Mouse (Mus musculus): ENCODE measurements around the gene Hfm1. TPM values are rescaled to one million over a fixed set of nuclear protein-coding genes. Genes with fewer than 3 reads are reported as not detected.

The Hfm1 gene
- polyA plus RNA-seq, 1 experiment from 2014 or later = 0.08 TPM

DNA sequence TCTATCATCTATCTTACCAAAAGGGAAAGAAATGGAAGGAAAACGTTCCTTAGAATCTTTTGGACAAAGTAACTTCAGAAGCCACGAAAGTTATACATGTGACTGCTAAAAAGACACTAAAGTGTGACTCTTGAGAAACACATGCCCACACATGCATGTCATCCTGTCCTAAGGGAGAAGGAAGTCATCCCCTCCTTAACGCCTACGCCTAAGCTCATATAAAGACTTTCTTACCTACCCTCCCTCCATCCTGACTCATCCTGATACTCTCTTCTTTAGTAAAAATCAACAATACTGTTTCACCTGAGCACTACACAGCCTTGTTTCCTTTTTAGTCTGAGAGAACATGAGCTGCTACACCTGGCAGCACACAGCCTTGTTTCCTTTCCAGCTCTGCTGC lies 40.6 kb downstream of the Hfm1 start:
- no peak overlapping the region for H3K27ac ChIP-seq (ENCODE audit: low read length)
- no peak overlapping the region for H3K9ac ChIP-seq (replicated peaks; ENCODE audit: low read depth)
- WGBS = 84% methylated on average over 4 of the region's 4 CpGs
- ATAC-seq (no peak), DNase-seq (ENCODE audit: low spot score) (no peak)
- H3K4me3 ChIP-seq (ENCODE audit: low read depth, low read length) = no peak overlapping the region
- H3K9me3 ChIP-seq (ENCODE audit: low read length) = no peaks in the 10 kb centered on the region
- no peaks in the 10 kb centered on the region for H3K4me1 ChIP-seq (ENCODE audit: insufficient read depth, low read depth, low read length)
- no peaks in the 10 kb centered on the region for H3K36me3 ChIP-seq (ENCODE audit: insufficient read depth, low read length)
- H3K4me2 ChIP-seq (replicated peaks; ENCODE audit: low read depth, low read length) = no peak overlapping the region
- TF ChIP-seq EP300 (IDR thresholded peaks at IDR 0.05) = no peak
- TF ChIP-seq CTCF (IDR thresholded peaks at IDR 0.05) = no peak
- no peaks in the 10 kb centered on the region for H3K27me3 ChIP-seq (replicated peaks; ENCODE audit: insufficient read depth, low read length)

DNA sequence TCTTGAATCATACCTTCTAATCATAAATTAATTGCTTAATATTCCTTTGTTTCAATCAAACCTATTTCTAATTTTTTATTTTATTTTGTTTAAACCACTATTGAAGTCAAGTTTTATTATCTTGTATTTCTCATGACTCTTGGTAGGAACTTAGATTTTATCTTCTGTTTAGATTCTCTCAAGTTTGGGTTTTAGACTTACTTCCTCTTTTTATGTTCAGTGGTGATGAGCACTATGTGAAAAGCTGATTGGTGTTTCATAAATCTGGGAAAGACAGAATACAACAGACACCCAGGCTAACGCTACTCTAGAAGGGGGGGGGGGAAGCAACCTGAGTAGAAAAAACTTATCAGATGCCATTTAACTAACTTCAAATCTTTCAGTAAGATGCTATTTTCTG lies 49.7 kb downstream of the Hfm1 start:
- WGBS = 62% methylated on average over 1 of the region's 1 CpGs
- Histone ChIP-seq H3K27me3 (replicated peaks; ENCODE audit: insufficient read depth, low read length) (no peaks in the 10 kb centered on the region), H3K4me2 (replicated peaks; ENCODE audit: low read depth, low read length) (no peak overlapping the region), H3K9ac (replicated peaks; ENCODE audit: low read depth) (no peak overlapping the region), H3K36me3 (ENCODE audit: insufficient read depth, low read length) (no peaks in the 10 kb centered on the region), H3K9me3 (ENCODE audit: low read length) (no peaks in the 10 kb centered on the region), H3K27ac (ENCODE audit: low read length) (no peak overlapping the region), H3K4me3 (ENCODE audit: low read depth, low read length) (no peak overlapping the region), H3K4me1 (ENCODE audit: insufficient read depth, low read depth, low read length) (no peaks in the 10 kb centered on the region)
- DNase-seq (ENCODE audit: low spot score) (no peak), ATAC-seq (no peak)
- TF ChIP-seq CTCF (IDR thresholded peaks at IDR 0.05) = no peak
- no peak for TF ChIP-seq EP300 (IDR thresholded peaks at IDR 0.05)

DNA sequence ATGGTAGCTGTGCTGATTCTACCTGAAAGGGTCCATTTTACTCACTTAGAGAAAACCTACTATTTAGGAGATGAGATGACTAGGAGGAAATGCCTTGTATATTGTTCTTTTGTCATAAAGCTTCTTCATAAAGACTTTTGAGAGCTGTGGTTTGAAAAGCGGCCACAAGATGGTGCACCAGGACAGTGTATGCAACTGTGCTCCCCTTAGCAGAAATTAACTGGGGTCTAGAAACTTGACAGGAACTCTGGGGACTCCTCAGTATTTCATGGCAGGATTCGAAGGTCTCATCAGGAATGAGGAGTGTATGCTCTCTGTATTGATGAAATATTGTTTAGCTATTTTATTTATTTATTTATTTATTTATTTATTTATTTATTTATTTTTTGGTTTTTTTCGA lies 65.7 kb downstream of the Hfm1 start:
- peak; percentile 33; the same call in 1 of the 2 replicates for ATAC-seq
- Histone ChIP-seq H3K9ac (replicated peaks; ENCODE audit: low read depth) (no peak overlapping the region), H3K27ac (ENCODE audit: low read length) (no peak overlapping the region), H3K4me2 (replicated peaks; ENCODE audit: low read depth, low read length) (no peak overlapping the region), H3K4me1 (ENCODE audit: insufficient read depth, low read depth, low read length) (no peaks in the 10 kb centered on the region), H3K4me3 (ENCODE audit: low read depth, low read length) (no peak overlapping the region), H3K9me3 (ENCODE audit: low read length) (no peaks in the 10 kb centered on the region), H3K27me3 (replicated peaks; ENCODE audit: insufficient read depth, low read length) (no peaks in the 10 kb centered on the region), H3K36me3 (ENCODE audit: insufficient read depth, low read length) (no peaks in the 10 kb centered on the region)
- 33% methylated on average over 3 of the region's 3 CpGs for WGBS
- peak; percentile 79 for DNase-seq (ENCODE audit: low spot score)
- TF ChIP-seq EP300 (IDR thresholded peaks at IDR 0.05) = no peak
- TF ChIP-seq CTCF (IDR thresholded peaks at IDR 0.05) = peak; percentile 85

DNA sequence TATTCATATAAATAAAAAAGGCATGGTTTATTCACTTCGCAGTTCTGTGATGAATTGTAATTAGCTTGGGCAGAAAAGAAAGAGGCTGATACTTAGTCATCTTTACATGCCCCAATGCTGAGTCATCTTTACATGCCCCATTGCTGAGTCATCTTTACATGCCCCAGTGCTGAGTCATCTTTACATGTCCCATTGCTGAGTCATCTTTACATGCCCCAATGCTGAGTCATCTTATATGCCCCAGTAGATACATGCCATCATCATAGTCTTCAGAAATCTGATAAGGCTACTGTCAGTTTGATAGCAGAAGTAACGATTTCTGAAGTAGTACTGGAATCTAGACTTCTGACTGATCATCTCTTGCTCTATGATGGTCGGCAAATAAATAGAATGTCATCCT lies 72.8 kb downstream of the Hfm1 start:
- TF ChIP-seq EP300 (IDR thresholded peaks at IDR 0.05) = no peak
- TF ChIP-seq CTCF (IDR thresholded peaks at IDR 0.05) = no peak
- no peak overlapping the region for H3K27ac ChIP-seq (ENCODE audit: low read length)
- H3K9me3 ChIP-seq (ENCODE audit: low read length) = no peaks in the 10 kb centered on the region
- H3K36me3 ChIP-seq (ENCODE audit: insufficient read depth, low read length) = no peaks in the 10 kb centered on the region
- no peak overlapping the region for H3K4me3 ChIP-seq (ENCODE audit: low read depth, low read length)
- ATAC-seq = no peak
- no peaks in the 10 kb centered on the region for H3K27me3 ChIP-seq (replicated peaks; ENCODE audit: insufficient read depth, low read length)
- H3K4me1 ChIP-seq (ENCODE audit: insufficient read depth, low read depth, low read length) = no peaks in the 10 kb centered on the region
- 87% methylated on average over 3 of the region's 3 CpGs for WGBS
- no peak overlapping the region for H3K9ac ChIP-seq (replicated peaks; ENCODE audit: low read depth)
- no peak for DNase-seq (ENCODE audit: low spot score)
- H3K4me2 ChIP-seq (replicated peaks; ENCODE audit: low read depth, low read length) = no peak overlapping the region

DNA sequence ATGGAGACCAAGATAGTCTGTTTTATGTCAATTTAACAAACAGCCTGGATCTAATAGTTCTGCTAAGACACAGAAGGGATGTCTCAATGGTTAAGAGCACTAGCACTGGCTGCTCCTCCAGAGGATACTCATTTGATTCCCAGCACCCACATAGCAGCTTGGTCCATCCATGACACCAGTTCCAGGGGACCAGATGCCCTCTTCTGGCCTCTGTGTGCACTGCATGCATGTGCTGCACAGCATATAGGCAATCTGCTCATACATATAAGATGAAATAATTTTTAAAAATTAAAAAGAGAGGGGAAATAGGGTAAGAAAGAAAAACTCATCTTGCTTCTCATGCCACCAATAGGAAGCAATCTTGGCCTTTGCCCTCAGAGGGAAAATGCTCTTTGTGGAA lies 79.1 kb downstream of the Hfm1 start:
- Histone ChIP-seq H3K27ac (ENCODE audit: low read length) (no peak overlapping the region), H3K9ac (replicated peaks; ENCODE audit: low read depth) (no peak overlapping the region), H3K4me3 (ENCODE audit: low read depth, low read length) (no peak overlapping the region), H3K4me1 (ENCODE audit: insufficient read depth, low read depth, low read length) (no peaks in the 10 kb centered on the region), H3K4me2 (replicated peaks; ENCODE audit: low read depth, low read length) (no peak overlapping the region), H3K9me3 (ENCODE audit: low read length) (no peaks in the 10 kb centered on the region), H3K27me3 (replicated peaks; ENCODE audit: insufficient read depth, low read length) (no peaks in the 10 kb centered on the region), H3K36me3 (ENCODE audit: insufficient read depth, low read length) (no peaks in the 10 kb centered on the region)
- TF ChIP-seq EP300 (IDR thresholded peaks at IDR 0.05) (no peak), CTCF (IDR thresholded peaks at IDR 0.05) (peak; percentile 46)
- DNase-seq (ENCODE audit: low spot score) (no peak), ATAC-seq (no peak)

DNA sequence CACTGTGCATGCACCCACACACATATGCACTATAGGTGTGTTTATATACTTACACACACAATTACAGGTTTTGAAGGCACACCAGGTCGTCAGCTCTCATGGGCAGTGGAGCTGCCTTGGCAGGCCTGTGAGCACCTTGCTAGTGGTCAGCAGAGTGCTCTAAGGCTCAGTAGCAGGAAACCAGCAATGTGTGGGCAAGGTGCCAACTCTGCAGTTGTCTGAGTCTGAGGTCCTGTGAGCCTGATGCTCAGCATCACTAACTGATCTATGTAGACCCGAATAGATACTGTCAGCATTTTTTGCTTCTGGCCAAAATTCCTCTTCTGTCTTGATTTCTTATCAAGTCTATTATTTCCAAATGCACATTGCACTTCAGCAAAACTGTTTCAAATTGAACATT lies 82.2 kb downstream of the Hfm1 start:
- Histone ChIP-seq H3K4me3 (ENCODE audit: low read depth, low read length) (no peak overlapping the region), H3K27ac (ENCODE audit: low read length) (no peak overlapping the region), H3K9me3 (ENCODE audit: low read length) (no peaks in the 10 kb centered on the region), H3K36me3 (ENCODE audit: insufficient read depth, low read length) (no peaks in the 10 kb centered on the region), H3K9ac (replicated peaks; ENCODE audit: low read depth) (no peak overlapping the region), H3K27me3 (replicated peaks; ENCODE audit: insufficient read depth, low read length) (no peaks in the 10 kb centered on the region), H3K4me1 (ENCODE audit: insufficient read depth, low read depth, low read length) (no peaks in the 10 kb centered on the region), H3K4me2 (replicated peaks; ENCODE audit: low read depth, low read length) (no peak overlapping the region)
- DNase-seq (ENCODE audit: low spot score) (no peak), ATAC-seq (no peak)
- 42% methylated on average over 2 of the region's 2 CpGs for WGBS
- no peak for TF ChIP-seq CTCF (IDR thresholded peaks at IDR 0.05)
- TF ChIP-seq EP300 (IDR thresholded peaks at IDR 0.05) = no peak

DNA sequence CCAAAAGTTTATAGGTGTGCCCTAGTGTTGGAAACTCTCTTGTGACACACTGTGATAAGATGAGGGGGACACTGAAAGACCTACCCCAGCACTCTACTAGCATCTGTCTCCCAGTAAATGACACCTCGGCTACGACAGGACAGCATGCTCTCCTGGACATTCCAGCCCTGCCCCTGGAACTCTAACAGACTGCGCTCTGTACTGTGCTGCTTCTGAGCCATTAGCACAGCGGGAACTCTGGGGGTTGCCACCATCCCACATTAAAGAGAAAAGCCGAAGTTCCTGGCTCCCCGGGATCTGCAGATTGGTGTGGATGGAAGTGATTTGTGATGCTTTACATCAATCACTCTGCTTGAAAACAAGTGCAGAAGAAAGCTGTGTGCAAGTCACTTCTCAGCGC lies 93.1 kb downstream of the Hfm1 start:
- no peaks in the 10 kb centered on the region for H3K27me3 ChIP-seq (replicated peaks; ENCODE audit: insufficient read depth, low read length)
- ATAC-seq = no peak
- H3K9me3 ChIP-seq (ENCODE audit: low read length) = no peaks in the 10 kb centered on the region
- no peak overlapping the region for H3K27ac ChIP-seq (ENCODE audit: low read length)
- H3K4me1 ChIP-seq (ENCODE audit: insufficient read depth, low read depth, low read length) = no peaks in the 10 kb centered on the region
- H3K9ac ChIP-seq (replicated peaks; ENCODE audit: low read depth) = no peak overlapping the region
- no peak for TF ChIP-seq CTCF (IDR thresholded peaks at IDR 0.05)
- no peak for TF ChIP-seq EP300 (IDR thresholded peaks at IDR 0.05)
- DNase-seq (ENCODE audit: low spot score) = no peak
- no peaks in the 10 kb centered on the region for H3K36me3 ChIP-seq (ENCODE audit: insufficient read depth, low read length)
- H3K4me2 ChIP-seq (replicated peaks; ENCODE audit: low read depth, low read length) = no peak overlapping the region
- H3K4me3 ChIP-seq (ENCODE audit: low read depth, low read length) = no peak overlapping the region
- WGBS = 20% methylated on average over 7 of the region's 7 CpGs

Measured in lung, postnatal 0 days (tissue).